Mouse (Mus musculus) bone marrow, adult 2 months (tissue): ENCODE results near the gene Tulp2.

Experiments used
- CTCF ChIP-seq: fragments of 200-500 bp; IDR thresholded peaks from 2 replicates; pipeline ENCODE4 v1.5.1; 2011; ENCODE audit warnings: low read length, control low read depth; ENCODE audit not compliant: control insufficient read depth, insufficient read depth
- POLR2A ChIP-seq: fragments of 200-500 bp; IDR thresholded peaks from 2 replicates; pipeline ENCODE4 v1.6.1; 2011; ENCODE audit warnings: low read depth, mild to moderate bottlenecking, control low read depth, low read length, borderline replicate concordance; ENCODE audit not compliant: control insufficient read depth

- TF ChIP-seq CTCF (no peak), POLR2A (no peak)
These were observed 11.3 kb downstream of the Tulp2 start for GRCm38 (mm10) chr7:45492951-45493350.
